Mouse (Mus musculus) cortical plate, adult 2 months (tissue): Measurements from ENCODE around the gene Scnn1a. TPM values are rescaled to one million over a fixed set of nuclear protein-coding genes. Genes with fewer than 3 reads are reported as not detected.

Experiments used
- H3K27ac ChIP-seq: fragments of 200-500 bp; 2 replicates; pipeline ENCODE4 v1.5.1; 2012; ENCODE audit warnings: low read length, control low read depth, inconsistent platforms; ENCODE audit not compliant: insufficient read depth
- H3K4me1 ChIP-seq: fragments of 200-500 bp; 2 replicates; pipeline ENCODE4 v1.6.1; 2011; ENCODE audit warnings: low read length; ENCODE audit not compliant: control insufficient read depth, insufficient read depth
- H3K4me3 ChIP-seq: fragments of 200-500 bp; 2 replicates; pipeline ENCODE4 v1.5.1; 2011; ENCODE audit warnings: mild to moderate bottlenecking, low read length, control low read depth; ENCODE audit not compliant: insufficient read depth
- CTCF ChIP-seq: fragments of 200-500 bp; IDR thresholded peaks from 2 replicates; pipeline ENCODE4 v1.5.1; 2011; ENCODE audit warnings: mild to moderate bottlenecking, control low read depth, low read length; ENCODE audit not compliant: insufficient read depth; ENCODE audit errors: extremely low read depth
- POLR2A ChIP-seq: fragments of 200-500 bp; IDR thresholded peaks from 2 replicates; pipeline ENCODE4 v1.6.1; 2011; ENCODE audit warnings: mild to moderate bottlenecking, low read length, control low read depth; ENCODE audit not compliant: insufficient read depth; ENCODE audit errors: extremely low read depth
- polyA plus RNA-seq: library from polyadenylated mRNA; depleted of rRNA; stranded (reverse); fragments of >200 nt; gene quantifications from 2 replicates; pipeline ENCODE4 v1.2.3, GENCODE M21; 2012

The Scnn1a gene
- polyA plus RNA-seq, 1 experiment: 4.7 TPM

DNA sequence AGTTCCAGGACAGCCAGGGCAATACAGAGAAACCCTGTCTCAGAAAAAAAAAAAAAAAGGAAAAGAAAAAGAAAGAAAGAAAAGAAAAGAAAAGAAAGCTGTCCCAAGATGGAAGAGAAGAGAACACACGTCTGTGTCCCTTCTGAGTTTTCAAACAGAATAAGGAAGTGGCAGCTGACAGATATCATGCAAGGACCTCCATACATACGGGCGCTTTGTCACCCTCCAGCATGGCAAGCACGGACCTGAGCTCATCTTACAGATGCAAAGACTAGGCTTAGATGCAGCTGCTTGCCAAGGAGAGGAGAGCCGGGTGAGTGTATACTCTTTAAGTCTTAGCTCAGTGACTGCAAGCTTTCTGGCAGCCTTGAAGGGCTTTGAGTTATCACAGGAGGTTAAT lies 45.1 kb downstream of the Scnn1a start:
- Histone ChIP-seq H3K4me3 (no peak overlapping the region), H3K4me1 (no peaks in the 10 kb centered on the region), H3K27ac (no peak overlapping the region)
- TF ChIP-seq CTCF (no peak), POLR2A (no peak)

DNA sequence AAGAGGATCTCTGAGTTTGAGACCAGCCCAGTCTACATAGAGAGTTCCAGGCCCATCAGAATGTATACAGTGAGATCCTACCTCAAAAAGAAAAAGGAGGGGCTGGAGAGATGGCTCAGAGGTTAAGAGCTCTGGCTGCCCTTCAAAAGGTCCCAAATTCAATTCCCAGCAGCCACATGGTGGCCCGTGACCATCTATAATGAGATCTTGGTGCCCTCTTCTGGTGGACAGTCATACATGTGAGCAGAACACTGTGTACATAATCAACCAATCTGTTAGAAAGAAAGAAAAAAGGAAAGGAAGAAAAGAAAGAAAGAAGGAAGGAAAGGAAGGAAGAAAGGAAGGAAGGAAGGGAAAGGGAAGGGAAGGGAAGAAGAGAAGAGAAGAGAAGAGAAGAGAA lies 45.7 kb downstream of the Scnn1a start:
- Histone ChIP-seq H3K4me3 (no peak overlapping the region), H3K4me1 (no peaks in the 10 kb centered on the region), H3K27ac (no peak overlapping the region)
- TF ChIP-seq POLR2A (no peak), CTCF (no peak)

DNA sequence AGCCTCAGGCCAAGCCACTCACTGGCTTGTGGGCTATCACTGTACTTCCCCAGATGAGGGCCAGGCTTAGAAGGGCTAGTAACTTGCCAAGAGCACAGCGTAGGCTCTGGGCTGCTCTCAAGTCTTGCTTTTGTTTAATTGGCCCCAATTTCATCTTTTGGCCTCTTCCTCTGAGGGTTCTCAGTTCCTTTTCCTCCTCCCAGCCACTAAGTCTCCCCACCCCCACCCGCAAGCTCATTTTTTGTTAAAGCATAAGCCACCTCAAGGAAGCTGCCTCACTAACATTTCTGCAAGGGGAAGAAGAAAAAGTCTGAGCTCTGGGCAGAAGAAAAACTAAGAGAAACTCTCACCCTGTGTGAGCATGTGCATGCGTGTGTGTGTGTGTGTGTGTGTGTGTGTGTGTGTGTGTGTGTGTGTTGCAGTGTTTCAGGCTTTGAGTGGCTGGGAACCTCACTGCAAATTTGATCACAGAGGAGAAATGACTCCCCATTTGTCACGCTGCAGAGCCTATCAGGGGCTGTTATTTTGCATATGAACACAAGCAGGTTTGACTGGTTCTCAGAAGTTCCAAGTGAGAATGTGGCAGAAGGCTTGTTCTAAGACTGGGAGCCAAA lies 47.4 kb downstream of the Scnn1a start:
- TF ChIP-seq CTCF (no peak), POLR2A (no peak)
- no peak overlapping the region for H3K4me3 ChIP-seq
- H3K4me1 ChIP-seq: no peaks in the 10 kb centered on the region
- no peak overlapping the region for H3K27ac ChIP-seq

DNA sequence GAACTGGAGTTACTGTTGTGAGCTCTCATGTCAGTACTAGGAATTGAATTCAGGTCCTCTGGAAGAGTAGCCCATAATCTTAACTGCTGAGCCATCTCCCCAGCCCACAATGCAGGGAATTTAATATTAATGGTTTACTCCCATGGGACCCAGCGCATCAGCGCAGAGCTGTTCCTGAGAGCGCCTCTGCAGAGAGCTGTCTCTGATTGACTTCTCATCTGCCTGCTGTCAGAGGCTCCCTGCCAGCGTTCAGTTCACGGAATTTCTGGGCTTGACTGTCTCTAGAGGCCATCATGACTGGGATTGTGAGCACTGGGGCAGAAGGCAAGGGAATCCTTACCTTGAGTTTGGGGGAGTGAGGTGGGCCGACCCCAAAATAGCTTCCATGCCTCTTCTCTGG lies 56.6 kb downstream of the Scnn1a start:
- Histone ChIP-seq H3K27ac (no peak overlapping the region), H3K4me3 (no peak overlapping the region), H3K4me1 (no peaks in the 10 kb centered on the region)
- TF ChIP-seq CTCF: no peak
- TF ChIP-seq POLR2A: no peak

DNA sequence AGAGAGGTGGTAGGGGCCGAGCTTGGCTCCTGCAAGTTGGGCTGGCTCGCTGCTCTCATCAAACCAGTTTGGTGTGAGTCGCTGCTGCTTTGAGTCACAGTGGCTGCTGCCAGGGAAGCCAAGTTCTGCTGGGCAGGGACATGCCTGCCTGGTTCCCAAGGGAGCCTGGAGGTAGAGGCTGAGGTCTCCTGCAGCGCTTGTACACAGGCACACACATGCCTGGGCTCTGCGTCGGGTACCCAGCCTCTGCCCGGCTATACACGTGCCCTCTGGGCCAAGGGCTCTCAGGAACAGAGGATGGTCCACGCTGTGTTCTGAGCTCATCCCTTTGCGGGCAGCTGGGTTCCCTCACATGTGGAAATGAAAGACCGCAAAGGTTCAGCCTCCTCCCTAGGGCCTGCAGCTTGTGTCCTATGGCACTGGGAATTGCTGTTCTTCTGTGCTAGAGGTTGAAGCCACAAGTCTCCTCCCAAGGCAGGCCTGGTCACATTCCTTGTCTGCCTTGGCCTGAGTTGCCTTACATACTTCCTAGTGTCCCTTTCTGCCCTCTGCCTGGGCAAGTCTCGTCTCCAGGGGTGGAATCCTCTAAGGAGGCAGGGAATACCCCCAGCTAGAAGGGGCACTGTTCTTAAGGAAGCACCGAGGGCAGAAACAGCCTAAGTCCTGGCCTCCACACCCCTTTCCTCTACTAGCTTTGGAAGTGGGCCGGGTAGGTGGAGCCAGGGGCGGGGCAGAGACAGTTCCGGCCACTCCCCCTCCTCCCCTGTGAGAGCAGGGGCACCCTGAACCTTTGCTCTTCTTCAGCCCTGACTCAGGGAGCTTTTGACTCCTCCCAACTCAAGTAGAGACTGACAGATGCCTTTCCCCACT lies 57.4 kb downstream of the Scnn1a start:
- Histone ChIP-seq H3K27ac (no peak overlapping the region), H3K4me3 (no peak overlapping the region)
- no peak for TF ChIP-seq POLR2A
- TF ChIP-seq CTCF: no peak

DNA sequence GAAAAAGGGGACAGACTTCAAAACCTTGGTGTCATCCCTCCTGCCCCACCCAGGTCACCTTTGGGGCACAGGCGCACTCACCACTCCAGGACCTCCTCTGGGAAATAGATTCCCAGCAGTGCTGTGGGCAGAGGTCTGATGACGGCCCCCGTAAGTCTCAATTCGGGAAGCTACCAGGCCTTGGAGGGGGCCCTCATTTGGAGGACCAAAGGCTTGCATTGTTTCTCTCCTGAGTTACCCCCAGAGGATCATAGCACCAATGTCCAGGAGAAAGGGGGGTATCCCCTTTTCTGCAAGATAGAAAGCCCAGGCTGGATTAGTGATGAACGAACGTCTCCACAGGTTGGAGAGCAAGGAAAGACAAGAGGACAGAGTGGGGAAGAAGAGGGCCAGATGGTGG lies 58.2 kb downstream of the Scnn1a start:
- no peaks in the 10 kb centered on the region for H3K4me1 ChIP-seq
- TF ChIP-seq POLR2A (no peak), CTCF (no peak)

More for the DNA sequence above, 57.4 kb downstream of the Scnn1a start:
- no peaks in the 10 kb centered on the region for H3K4me1 ChIP-seq

DNA sequence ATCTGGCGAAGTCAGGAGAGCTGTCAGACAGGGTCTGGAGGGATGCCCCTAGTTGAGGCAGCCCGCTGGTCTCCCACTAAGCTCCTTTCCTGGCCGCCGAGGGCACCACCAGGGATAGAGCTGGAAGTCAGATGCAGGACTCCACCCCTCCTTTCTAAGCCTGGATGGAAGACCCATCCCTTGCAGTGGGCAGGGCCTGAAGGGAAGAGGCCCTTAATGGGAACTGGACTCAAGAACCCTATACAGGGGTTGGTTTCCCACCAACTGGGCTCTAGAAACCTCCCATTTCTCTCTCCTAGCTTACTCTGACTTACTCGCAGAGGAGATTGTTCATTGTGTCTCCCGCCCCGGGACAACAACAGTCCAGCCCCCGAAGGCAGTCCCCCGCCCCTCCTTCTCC lies 59.3 kb downstream of the Scnn1a start:
- H3K4me3 ChIP-seq: no peak overlapping the region

More for the DNA sequence above, 58.2 kb downstream of the Scnn1a start:
- Histone ChIP-seq H3K27ac (no peak overlapping the region), H3K4me3 (no peak overlapping the region)

DNA sequence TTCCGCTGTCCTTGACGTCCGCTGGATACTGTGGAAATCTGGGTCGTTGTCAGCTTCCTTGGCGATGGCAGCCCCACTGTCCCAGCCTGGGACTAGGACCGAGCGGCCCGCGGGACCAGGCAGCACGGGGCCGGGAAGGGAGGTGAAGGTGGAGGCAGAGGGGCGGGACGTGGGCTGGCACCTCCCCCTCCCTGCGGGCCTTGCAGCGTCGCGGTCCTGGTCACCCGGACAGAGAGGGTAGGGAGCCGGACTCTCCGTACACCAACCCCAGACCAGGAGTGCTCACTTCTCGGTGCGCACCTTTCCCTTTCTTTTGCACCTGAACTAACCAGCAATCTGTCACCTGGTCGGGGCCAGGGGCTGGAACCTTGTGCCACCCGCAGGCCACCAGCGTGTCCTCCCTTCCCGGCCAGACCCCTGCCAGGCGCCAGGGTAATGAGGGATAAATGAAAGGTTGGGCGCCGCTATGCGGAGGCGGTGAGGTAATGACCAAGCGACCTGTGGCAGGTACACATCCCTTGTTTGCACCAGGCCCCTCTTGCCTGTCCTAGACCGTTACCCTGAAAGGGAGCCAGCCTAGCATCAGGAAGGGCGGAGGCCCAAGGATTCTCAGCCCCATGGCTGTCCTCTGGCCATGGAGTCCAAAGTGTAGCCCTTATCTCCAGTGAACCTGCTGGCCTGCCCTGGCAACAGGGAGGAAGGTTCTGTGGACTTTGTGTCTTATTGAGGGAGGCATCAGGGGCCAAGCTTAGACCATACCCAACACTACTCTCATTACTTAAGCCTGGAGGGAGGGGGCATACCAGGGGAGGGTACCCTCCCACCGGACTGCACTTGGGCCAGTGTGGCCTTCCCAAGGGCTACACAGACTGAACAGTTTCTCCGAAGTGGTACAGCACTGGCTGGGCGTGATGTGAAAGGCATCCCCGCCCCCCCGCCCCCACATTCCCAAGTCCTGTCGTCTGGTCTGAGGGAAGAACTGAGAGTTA lies 60.2 kb downstream of the Scnn1a start, which contains the start of gene Plekhg6:
Gene Plekhg6, minus strand, starts transcription at position 422 of the 989 bp plus-strand sequence.
- H3K4me1 ChIP-seq: no peaks in the 10 kb centered on the region
- H3K27ac ChIP-seq: no peak within 1 kb of the TSS
- H3K4me3 ChIP-seq: no peak within 1 kb of the TSS
- TF ChIP-seq CTCF (no peak), POLR2A (no peak)

More for the DNA sequence above, 59.3 kb downstream of the Scnn1a start:
- no peak for TF ChIP-seq CTCF
- no peak for TF ChIP-seq POLR2A
- no peaks in the 10 kb centered on the region for H3K4me1 ChIP-seq
- H3K27ac ChIP-seq: no peak overlapping the region

DNA sequence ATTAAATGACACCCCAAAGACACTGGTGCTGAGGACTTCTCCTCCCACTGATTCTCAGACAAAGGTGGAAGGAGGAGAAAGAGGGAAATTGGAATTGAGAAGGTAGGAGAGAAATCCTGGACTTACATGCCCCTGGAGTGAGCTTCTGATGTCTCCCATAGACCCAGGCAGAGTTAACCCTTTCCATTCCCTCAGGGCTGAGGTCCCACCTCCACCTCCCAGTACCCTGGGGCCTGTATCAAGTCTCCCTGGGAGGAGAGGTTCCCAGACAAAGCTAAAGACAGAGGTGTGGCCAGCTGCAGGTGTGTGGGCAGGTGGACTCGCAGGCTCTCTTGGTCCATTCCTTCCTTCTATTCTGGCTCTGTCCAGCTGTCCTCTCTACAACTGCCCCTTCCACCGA lies 61.6 kb downstream of the Scnn1a start:
- TF ChIP-seq CTCF (no peak), POLR2A (no peak)
- Histone ChIP-seq H3K27ac (no peak overlapping the region), H3K4me1 (no peaks in the 10 kb centered on the region), H3K4me3 (no peak overlapping the region)
